Mouse (Mus musculus): ENCODE results near the gene 2010111I01Rik. TPM values are rescaled to one million over a fixed set of nuclear protein-coding genes. Genes with fewer than 3 reads are reported as not detected.
"Not testable (repeated sequence)": the region's sequence is repeated elsewhere in the genome, so short reads cannot be mapped to it uniquely, and the experiment has no call there.

Gene 2010111I01Rik
- polyA plus RNA-seq, 1 experiment, result 63.6 TPM

GRCm38 (mm10) chr13:63313748-63314607 is 349.3 kb downstream of the 2010111I01Rik start:
- H3K4me3 ChIP-seq (ENCODE audit: low read depth, low read length), result no peak overlapping the region

GRCm38 (mm10) chr13:63314608-63314920 is 349.9 kb downstream of the 2010111I01Rik start:
- H3K27me3 ChIP-seq (ENCODE audit: control insufficient read depth, insufficient read depth, low read length, poor library complexity, severe bottlenecking), result no peaks in the 10 kb centered on the region
- H3K9ac ChIP-seq (ENCODE audit: low read depth, poor library complexity, severe bottlenecking), result no peak overlapping the region
- no peak overlapping the region for H3K27ac ChIP-seq (ENCODE audit: insufficient read depth, low read length)
- H3K4me3 ChIP-seq (ENCODE audit: low read depth, low read length), result no peak overlapping the region
- no peaks in the 10 kb centered on the region for H3K9me3 ChIP-seq (replicated peaks; ENCODE audit: control insufficient read depth, insufficient read depth, low read length, poor library complexity, severe bottlenecking)
- no peaks in the 10 kb centered on the region for H3K36me3 ChIP-seq (ENCODE audit: control insufficient read depth, insufficient read depth, low read length, poor library complexity, severe bottlenecking)
- TF ChIP-seq CTCF (IDR thresholded peaks at IDR 0.05; ENCODE audit: low read depth, low read length) (no peak), POLR2A (IDR thresholded peaks at IDR 0.05; ENCODE audit: insufficient read depth, low read length) (no peak), EP300 (IDR thresholded peaks at IDR 0.05; ENCODE audit: insufficient read depth, low read depth, low read length) (no peak)
- H3K4me1 ChIP-seq (ENCODE audit: control insufficient read depth, insufficient read depth, low read length), result no peaks in the 10 kb centered on the region

More at GRCm38 (mm10) chr13:63313748-63314607, 349.3 kb downstream of the 2010111I01Rik start:
- Histone ChIP-seq H3K27ac (ENCODE audit: insufficient read depth, low read length) (no peak overlapping the region), H3K27me3 (ENCODE audit: control insufficient read depth, insufficient read depth, low read length, poor library complexity, severe bottlenecking) (no peaks in the 10 kb centered on the region), H3K9ac (ENCODE audit: low read depth, poor library complexity, severe bottlenecking) (no peak overlapping the region), H3K36me3 (ENCODE audit: control insufficient read depth, insufficient read depth, low read length, poor library complexity, severe bottlenecking) (no peaks in the 10 kb centered on the region), H3K4me1 (ENCODE audit: control insufficient read depth, insufficient read depth, low read length) (no peaks in the 10 kb centered on the region), H3K9me3 (replicated peaks; ENCODE audit: control insufficient read depth, insufficient read depth, low read length, poor library complexity, severe bottlenecking) (no peaks in the 10 kb centered on the region)
- TF ChIP-seq CTCF (IDR thresholded peaks at IDR 0.05; ENCODE audit: low read depth, low read length) (no peak), POLR2A (IDR thresholded peaks at IDR 0.05; ENCODE audit: insufficient read depth, low read length) (no peak), EP300 (IDR thresholded peaks at IDR 0.05; ENCODE audit: insufficient read depth, low read depth, low read length) (no peak)

GRCm38 (mm10) chr13:63315111-63315510 is 350.4 kb downstream of the 2010111I01Rik start:
- not testable (repeated sequence) for H3K9me3 ChIP-seq (replicated peaks; ENCODE audit: control insufficient read depth, insufficient read depth, low read length, poor library complexity, severe bottlenecking); H3K4me3 ChIP-seq (ENCODE audit: low read depth, low read length); H3K9ac ChIP-seq (ENCODE audit: low read depth, poor library complexity, severe bottlenecking); H3K27ac ChIP-seq (ENCODE audit: insufficient read depth, low read length); H3K4me1 ChIP-seq (ENCODE audit: control insufficient read depth, insufficient read depth, low read length); H3K36me3 ChIP-seq (ENCODE audit: control insufficient read depth, insufficient read depth, low read length, poor library complexity, severe bottlenecking); H3K27me3 ChIP-seq (ENCODE audit: control insufficient read depth, insufficient read depth, low read length, poor library complexity, severe bottlenecking)

- TF ChIP-seq POLR2A (IDR thresholded peaks at IDR 0.05; ENCODE audit: insufficient read depth, low read length) (no peak), EP300 (IDR thresholded peaks at IDR 0.05; ENCODE audit: insufficient read depth, low read depth, low read length) (no peak), CTCF (IDR thresholded peaks at IDR 0.05; ENCODE audit: low read depth, low read length) (no peak)
- no peaks in the 10 kb centered on the region for H3K4me1 ChIP-seq (ENCODE audit: control insufficient read depth, insufficient read depth, low read length)
- no peak overlapping the region for H3K27ac ChIP-seq (ENCODE audit: insufficient read depth, low read length)
- no peaks in the 10 kb centered on the region for H3K36me3 ChIP-seq (ENCODE audit: control insufficient read depth, insufficient read depth, low read length, poor library complexity, severe bottlenecking)
- H3K9ac ChIP-seq (ENCODE audit: low read depth, poor library complexity, severe bottlenecking), result no peak overlapping the region
- no peaks in the 10 kb centered on the region for H3K9me3 ChIP-seq (replicated peaks; ENCODE audit: control insufficient read depth, insufficient read depth, low read length, poor library complexity, severe bottlenecking)
- H3K4me3 ChIP-seq (ENCODE audit: low read depth, low read length), result no peak overlapping the region
- H3K27me3 ChIP-seq (ENCODE audit: control insufficient read depth, insufficient read depth, low read length, poor library complexity, severe bottlenecking), result no peaks in the 10 kb centered on the region
Observed at GRCm38 (mm10) chr13:63315777-63316176, 351.1 kb downstream of the 2010111I01Rik start.

GRCm38 (mm10) chr13:63316407-63316806 is 351.7 kb downstream of the 2010111I01Rik start:
- Histone ChIP-seq H3K9ac (ENCODE audit: low read depth, poor library complexity, severe bottlenecking) (no peak overlapping the region), H3K36me3 (ENCODE audit: control insufficient read depth, insufficient read depth, low read length, poor library complexity, severe bottlenecking) (no peaks in the 10 kb centered on the region), H3K9me3 (replicated peaks; ENCODE audit: control insufficient read depth, insufficient read depth, low read length, poor library complexity, severe bottlenecking) (no peaks in the 10 kb centered on the region), H3K27ac (ENCODE audit: insufficient read depth, low read length) (no peak overlapping the region), H3K4me1 (ENCODE audit: control insufficient read depth, insufficient read depth, low read length) (no peaks in the 10 kb centered on the region), H3K4me3 (ENCODE audit: low read depth, low read length) (no peak overlapping the region), H3K27me3 (ENCODE audit: control insufficient read depth, insufficient read depth, low read length, poor library complexity, severe bottlenecking) (no peaks in the 10 kb centered on the region)
- no peak for TF ChIP-seq CTCF (IDR thresholded peaks at IDR 0.05; ENCODE audit: low read depth, low read length)

- Histone ChIP-seq H3K27me3 (ENCODE audit: control insufficient read depth, insufficient read depth, low read length, poor library complexity, severe bottlenecking) (no peaks in the 10 kb centered on the region), H3K9ac (ENCODE audit: low read depth, poor library complexity, severe bottlenecking) (no peak overlapping the region), H3K27ac (ENCODE audit: insufficient read depth, low read length) (no peak overlapping the region), H3K4me1 (ENCODE audit: control insufficient read depth, insufficient read depth, low read length) (no peaks in the 10 kb centered on the region), H3K36me3 (ENCODE audit: control insufficient read depth, insufficient read depth, low read length, poor library complexity, severe bottlenecking) (no peaks in the 10 kb centered on the region), H3K9me3 (replicated peaks; ENCODE audit: control insufficient read depth, insufficient read depth, low read length, poor library complexity, severe bottlenecking) (no peaks in the 10 kb centered on the region), H3K4me3 (ENCODE audit: low read depth, low read length) (no peak overlapping the region)
- TF ChIP-seq POLR2A (IDR thresholded peaks at IDR 0.05; ENCODE audit: insufficient read depth, low read length) (no peak), EP300 (IDR thresholded peaks at IDR 0.05; ENCODE audit: insufficient read depth, low read depth, low read length) (no peak), CTCF (IDR thresholded peaks at IDR 0.05; ENCODE audit: low read depth, low read length) (no peak)
Observed at GRCm38 (mm10) chr13:63317681-63318104, 353.0 kb downstream of the 2010111I01Rik start.
